Mouse (Mus musculus): ENCODE results near the gene Ftcd.

The Ftcd gene

GRCm38 (mm10) chr10:76575374-76575773 is at the start of gene Ftcd:
TSS of gene Ftcd (plus strand) at chr10:76575648.
- DNase-seq (ENCODE audit: low read depth, low spot score), result no peak

- DNase-seq (ENCODE audit: low read depth, low spot score), result no peak
These were observed 44.5 kb upstream of the Ftcd start for GRCm38 (mm10) chr10:76530922-76531321.

- DNase-seq (ENCODE audit: low read depth, low spot score), result peak; percentile 99
These were observed 44.1 kb upstream of the Ftcd start, which contains the start of gene Lss for GRCm38 (mm10) chr10:76531375-76531774. TSS of gene Lss (plus strand) at chr10:76531588.

GRCm38 (mm10) chr10:76531828-76532227 is 43.6 kb upstream of the Ftcd start:
- no peak for DNase-seq (ENCODE audit: low read depth, low spot score)

GRCm38 (mm10) chr10:76535526-76535925 is 39.9 kb upstream of the Ftcd start:
- DNase-seq (ENCODE audit: low read depth, low spot score), result no peak

- DNase-seq (ENCODE audit: low read depth, low spot score), result no peak
These were observed 37.8 kb upstream of the Ftcd start for GRCm38 (mm10) chr10:76537619-76538018.

- no peak for DNase-seq (ENCODE audit: low read depth, low spot score)
These were observed 33.9 kb upstream of the Ftcd start for GRCm38 (mm10) chr10:76541336-76542085.

GRCm38 (mm10) chr10:76542636-76543375 is 32.6 kb upstream of the Ftcd start:
- DNase-seq (ENCODE audit: low read depth, low spot score), result no peak

GRCm38 (mm10) chr10:76546566-76546965 is 28.9 kb upstream of the Ftcd start:
- no peak for DNase-seq (ENCODE audit: low read depth, low spot score)

- DNase-seq (ENCODE audit: low read depth, low spot score), result no peak
These were observed 27.2 kb upstream of the Ftcd start for GRCm38 (mm10) chr10:76548218-76548617.

GRCm38 (mm10) chr10:76550458-76550857 is 25.0 kb upstream of the Ftcd start:
- no peak for DNase-seq (ENCODE audit: low read depth, low spot score)

- DNase-seq (ENCODE audit: low read depth, low spot score), result no peak
These were observed 23.9 kb upstream of the Ftcd start for GRCm38 (mm10) chr10:76551556-76551955.

- DNase-seq (ENCODE audit: low read depth, low spot score), result no peak
These were observed 21.4 kb upstream of the Ftcd start for GRCm38 (mm10) chr10:76554061-76554460.

- no peak for DNase-seq (ENCODE audit: low read depth, low spot score)
These were observed 13.5 kb upstream of the Ftcd start, which contains the start of gene Spatc1l for GRCm38 (mm10) chr10:76561972-76562371. TSS of gene Spatc1l (plus strand) at chr10:76562272.

- no peak for DNase-seq (ENCODE audit: low read depth, low spot score)
These were observed 5.3 kb upstream of the Ftcd start for GRCm38 (mm10) chr10:76569996-76570685.

GRCm38 (mm10) chr10:76571070-76571469 is 4.4 kb upstream of the Ftcd start:
- no peak for DNase-seq (ENCODE audit: low read depth, low spot score)

GRCm38 (mm10) chr10:76572151-76572550 is 3.3 kb upstream of the Ftcd start:
- DNase-seq (ENCODE audit: low read depth, low spot score), result no peak

- no peak for DNase-seq (ENCODE audit: low read depth, low spot score)
These were observed 1.5 kb downstream of the Ftcd start for GRCm38 (mm10) chr10:76576920-76577319.

- DNase-seq (ENCODE audit: low read depth, low spot score), result no peak
These were observed 8.7 kb downstream of the Ftcd start for GRCm38 (mm10) chr10:76584138-76584537.

GRCm38 (mm10) chr10:76586190-76586589 is 10.7 kb downstream of the Ftcd start:
- no peak for DNase-seq (ENCODE audit: low read depth, low spot score)

- no peak for DNase-seq (ENCODE audit: low read depth, low spot score)
These were observed 14.7 kb downstream of the Ftcd start for GRCm38 (mm10) chr10:76590197-76590596.

- no peak for DNase-seq (ENCODE audit: low read depth, low spot score)
These were observed 20.9 kb downstream of the Ftcd start for GRCm38 (mm10) chr10:76596338-76596737.
